Mouse (Mus musculus): Measurements from ENCODE around the gene Agbl4. TPM values are rescaled to one million over a fixed set of nuclear protein-coding genes. Genes with fewer than 3 reads are reported as not detected.

Gene Agbl4
- total and polyA plus RNA-seq, 3 experiments = not detected

DNA sequence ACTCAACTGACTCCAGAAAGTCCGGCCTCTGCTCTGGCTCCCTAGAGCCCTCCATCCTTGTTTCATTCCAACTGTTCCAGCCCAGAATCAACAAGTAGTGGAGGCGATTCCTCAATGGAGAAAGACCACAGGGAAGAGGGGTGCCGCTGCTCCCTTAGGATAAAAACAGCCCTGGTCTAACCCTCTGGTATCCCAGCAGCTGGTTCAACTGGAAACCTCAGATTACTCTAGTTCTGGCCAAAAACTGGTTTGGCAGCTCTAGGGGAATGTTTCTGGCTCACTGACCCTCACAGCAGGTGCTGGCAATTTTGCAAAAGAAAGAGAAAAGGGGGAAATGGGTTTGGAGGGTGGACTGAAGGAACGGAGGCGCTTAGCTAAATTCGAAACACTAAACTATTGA lies 1016.9 kb downstream of the Agbl4 start:
- TF ChIP-seq MEF2A (IDR thresholded peaks at IDR 0.05; ENCODE audit: extremely low read depth, insufficient replicate concordance, low read depth, low read length, poor library complexity, severe bottlenecking) (no peak), ETS1 (IDR thresholded peaks at IDR 0.05; ENCODE audit: low read depth, low read length) (no peak), CTCF (IDR thresholded peaks at IDR 0.05 in 2 of 3, conservative IDR thresholded peaks at IDR 0.05 in 1 of 3; ENCODE audit: control insufficient read depth in 1 of 3, insufficient read depth in 1 of 3, low read depth in 2 of 3, low read length in 3 of 3, poor library complexity in 1 of 3, severe bottlenecking in 1 of 3) (no peak), MXI1 (IDR thresholded peaks at IDR 0.05; ENCODE audit: low read depth, low read length) (no peak), GATA1 (IDR thresholded peaks at IDR 0.05; ENCODE audit: low read depth, low read length) (no peak), NRF1 (IDR thresholded peaks at IDR 0.05; ENCODE audit: insufficient read depth, low read depth, low read length, poor library complexity, severe bottlenecking) (no peak), ZKSCAN1 (IDR thresholded peaks at IDR 0.05; ENCODE audit: low read depth, low read length) (no peak), NELFE (IDR thresholded peaks at IDR 0.05; ENCODE audit: low read depth, low read length) (no peak), MAX (IDR thresholded peaks at IDR 0.05; ENCODE audit: low read length) (no peak), ZC3H11A (IDR thresholded peaks at IDR 0.05; ENCODE audit: low read depth, low read length) (no peak), POLR2AphosphoS5 (IDR thresholded peaks at IDR 0.05; ENCODE audit: borderline replicate concordance, low read depth, low read length) (no peak)
- no peaks in the 10 kb centered on the region for H3K79me2 ChIP-seq (ENCODE audit: control insufficient read depth, insufficient read depth, low read length, poor library complexity)
- H3K36me3 ChIP-seq (ENCODE audit: control insufficient read depth in 1 of 2, insufficient read depth in 2 of 2, low read length in 2 of 2) = no peaks in the 10 kb centered on the region
- no peaks in the 10 kb centered on the region for H3K27me3 ChIP-seq (ENCODE audit: control insufficient read depth in 1 of 2, insufficient read depth in 2 of 2, low read length in 2 of 2)
- H3K4me3 ChIP-seq (ENCODE audit: control insufficient read depth in 1 of 2, insufficient read depth in 1 of 2, low read depth in 2 of 2, low read length in 2 of 2) = no peak overlapping the region
- H3K4me1 ChIP-seq (ENCODE audit: control insufficient read depth in 1 of 2, insufficient read depth in 2 of 2, low read length in 2 of 2) = no peaks in the 10 kb centered on the region
- no peaks in the 10 kb centered on the region for H3K9me3 ChIP-seq (replicated peaks; ENCODE audit: insufficient read depth, low read length)
- no peak overlapping the region for H3K9ac ChIP-seq (ENCODE audit: control insufficient read depth, low read depth, low read length, poor library complexity, severe bottlenecking)
- DNase-seq (ENCODE audit: low read depth, low spot score) = no peak
- H3K27ac ChIP-seq (ENCODE audit: control insufficient read depth, low read depth, low read length) = no peak overlapping the region

DNA sequence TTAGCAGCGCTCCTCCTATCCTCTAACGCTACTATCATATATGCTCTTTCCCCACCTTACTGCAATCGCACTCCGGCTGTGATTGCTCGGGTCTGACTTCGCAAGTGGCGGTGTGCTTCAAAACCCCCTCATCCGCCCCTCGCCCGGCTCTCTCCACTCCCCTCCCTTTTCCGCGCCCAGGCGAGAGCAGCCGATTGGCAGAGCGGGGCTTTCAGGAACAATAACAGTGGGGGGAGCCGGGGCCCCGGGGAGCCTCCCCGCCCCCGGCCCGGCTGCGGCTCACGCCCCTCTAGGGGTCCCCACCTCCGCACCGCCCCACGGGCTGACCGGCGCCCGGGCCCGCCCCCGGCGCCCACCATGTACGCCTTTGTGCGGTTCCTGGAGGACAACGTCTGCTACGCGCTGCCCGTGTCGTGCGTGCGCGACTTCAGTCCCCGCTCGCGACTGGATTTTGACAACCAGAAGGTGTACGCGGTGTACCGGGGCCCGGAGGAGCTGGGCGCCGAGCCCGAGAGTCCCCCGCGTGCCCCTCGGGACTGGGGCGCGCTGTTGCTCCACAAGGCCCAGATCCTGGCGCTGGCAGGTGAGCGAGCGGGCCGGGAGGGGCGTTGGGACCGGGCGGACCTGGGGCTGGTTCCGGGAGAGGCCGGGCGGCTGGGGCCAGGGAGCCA lies 1017.5 kb downstream of the Agbl4 start, which contains the start of gene Bend5:
Bend5 (plus strand) TSS at position 189 of the 671 bp plus-strand sequence.
- H3K4me1 ChIP-seq (ENCODE audit: control insufficient read depth in 1 of 2, insufficient read depth in 2 of 2, low read length in 2 of 2) = no peaks in the 10 kb centered on the region
- no peak within 1 kb of the TSS for H3K4me3 ChIP-seq (ENCODE audit: control insufficient read depth in 1 of 2, insufficient read depth in 1 of 2, low read depth in 2 of 2, low read length in 2 of 2)
- TF ChIP-seq TCF12 (IDR thresholded peaks at IDR 0.05; ENCODE audit: low read depth, low read length) = no peak
- TF ChIP-seq CHD2 (IDR thresholded peaks at IDR 0.05; ENCODE audit: low read length) = no peak
- no peak for TF ChIP-seq RCOR1 (IDR thresholded peaks at IDR 0.05; ENCODE audit: low read depth, low read length)
- TF ChIP-seq CHD1 (IDR thresholded peaks at IDR 0.05; ENCODE audit: low read depth, low read length) = no peak
- TF ChIP-seq ZC3H11A (IDR thresholded peaks at IDR 0.05; ENCODE audit: low read depth, low read length) = no peak
- TF ChIP-seq ELF1 (IDR thresholded peaks at IDR 0.05; ENCODE audit: low read depth, low read length) = no peak
- no peak for TF ChIP-seq MEF2A (IDR thresholded peaks at IDR 0.05; ENCODE audit: extremely low read depth, insufficient replicate concordance, low read depth, low read length, poor library complexity, severe bottlenecking)
- no peak for TF ChIP-seq RAD21 (IDR thresholded peaks at IDR 0.05; ENCODE audit: low read depth, low read length)
- no peak for TF ChIP-seq MAFK (IDR thresholded peaks at IDR 0.05; ENCODE audit: borderline replicate concordance, low read depth, low read length)
- no peak for TF ChIP-seq JUND (IDR thresholded peaks at IDR 0.05; ENCODE audit: low read depth, low read length)
- no peak for TF ChIP-seq NELFE (IDR thresholded peaks at IDR 0.05; ENCODE audit: low read depth, low read length)
- no peak for TF ChIP-seq MYC (IDR thresholded peaks at IDR 0.05; ENCODE audit: low read depth, low read length)
- TF ChIP-seq SIN3A (IDR thresholded peaks at IDR 0.05; ENCODE audit: low read length) = no peak
- H3K9ac ChIP-seq (ENCODE audit: control insufficient read depth, low read depth, low read length, poor library complexity, severe bottlenecking) = no peak within 1 kb of the TSS
- H3K79me2 ChIP-seq (ENCODE audit: control insufficient read depth, insufficient read depth, low read length, poor library complexity) = no peaks in the 10 kb centered on the region
- no peak for DNase-seq (ENCODE audit: low read depth, low spot score)
- no peaks in the 10 kb centered on the region for H3K27me3 ChIP-seq (ENCODE audit: control insufficient read depth in 1 of 2, insufficient read depth in 2 of 2, low read length in 2 of 2)
- H3K27ac ChIP-seq (ENCODE audit: control insufficient read depth, low read depth, low read length) = no peak within 1 kb of the TSS
- H3K9me3 ChIP-seq (replicated peaks; ENCODE audit: insufficient read depth, low read length) = no peaks in the 10 kb centered on the region
- H3K36me3 ChIP-seq (ENCODE audit: control insufficient read depth in 1 of 2, insufficient read depth in 2 of 2, low read length in 2 of 2) = no peaks in the 10 kb centered on the region
